Mouse (Mus musculus) erythroblast, embryonic 14.5 days (primary cell): Measurements from ENCODE around the gene Rnf207.

Experiments used
- GATA1 ChIP-seq: IDR thresholded peaks from 2 replicates; pipeline ENCODE4 v1.6.1; 2012; ENCODE audit warnings: low read length, inconsistent platforms, mixed read lengths
- TAL1 ChIP-seq: IDR thresholded peaks from 3 replicates; pipeline ENCODE4 v1.6.1; 2012; ENCODE audit warnings: low read length, inconsistent platforms, mixed read lengths

DNA sequence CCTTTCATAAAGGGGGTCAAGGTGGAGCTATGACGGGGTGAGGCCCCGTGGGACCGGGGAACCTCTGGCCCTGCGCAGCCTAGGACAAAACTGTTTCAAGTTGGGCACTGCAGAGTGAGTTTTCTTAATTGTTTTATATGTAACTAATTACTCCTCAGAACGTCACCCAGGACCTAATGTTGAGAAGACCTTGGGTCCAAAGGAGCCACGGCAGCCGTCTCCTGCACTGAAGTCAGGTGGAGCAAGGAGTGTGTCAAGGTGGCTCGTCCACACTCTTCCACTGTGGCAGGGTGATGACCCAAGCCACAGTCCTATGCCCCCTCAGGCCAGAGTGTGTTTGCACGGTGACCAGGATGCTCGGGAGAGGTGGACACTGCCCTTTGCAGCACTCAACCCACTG is 15.6 kb downstream of the Rnf207 start:
- TF ChIP-seq GATA1 (no peak), TAL1 (no peak)
